Mouse (Mus musculus) WW6 (cell line): ENCODE measurements around the gene Lamb1.
A peak's percentile ranks its signal among the peaks of the same experiment; 100 is the strongest.

Source experiments
- DNase-seq: peaks from one replicate; pipeline ENCODE4 v3.0.0-alpha.2; 2013; ENCODE audit warnings: low read depth, low spot score

The Lamb1 gene

GRCm38 (mm10) chr12:31252259-31252658 is 12.8 kb upstream of the Lamb1 start:
- no peak for DNase-seq

DNA sequence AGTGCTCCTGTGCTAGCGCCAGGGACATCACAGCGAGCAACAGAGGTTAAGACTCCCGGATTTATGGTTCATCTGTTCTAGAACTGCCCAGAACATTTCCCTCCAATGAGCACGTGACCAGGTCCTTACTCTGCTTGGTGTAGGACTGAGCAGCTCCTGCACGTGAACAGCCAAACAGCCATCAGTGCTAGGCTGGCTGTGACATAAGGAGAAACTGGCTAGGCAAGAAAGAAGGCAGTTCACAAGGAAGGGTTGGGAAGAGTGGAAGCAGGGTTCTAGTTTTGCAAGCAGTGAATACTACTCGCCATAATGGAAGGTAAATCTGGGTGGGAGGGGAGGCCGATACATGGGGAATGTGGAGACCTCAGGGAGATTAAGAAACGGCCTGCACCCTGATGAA is 10.1 kb upstream of the Lamb1 start:
- DNase-seq = no peak

DNA sequence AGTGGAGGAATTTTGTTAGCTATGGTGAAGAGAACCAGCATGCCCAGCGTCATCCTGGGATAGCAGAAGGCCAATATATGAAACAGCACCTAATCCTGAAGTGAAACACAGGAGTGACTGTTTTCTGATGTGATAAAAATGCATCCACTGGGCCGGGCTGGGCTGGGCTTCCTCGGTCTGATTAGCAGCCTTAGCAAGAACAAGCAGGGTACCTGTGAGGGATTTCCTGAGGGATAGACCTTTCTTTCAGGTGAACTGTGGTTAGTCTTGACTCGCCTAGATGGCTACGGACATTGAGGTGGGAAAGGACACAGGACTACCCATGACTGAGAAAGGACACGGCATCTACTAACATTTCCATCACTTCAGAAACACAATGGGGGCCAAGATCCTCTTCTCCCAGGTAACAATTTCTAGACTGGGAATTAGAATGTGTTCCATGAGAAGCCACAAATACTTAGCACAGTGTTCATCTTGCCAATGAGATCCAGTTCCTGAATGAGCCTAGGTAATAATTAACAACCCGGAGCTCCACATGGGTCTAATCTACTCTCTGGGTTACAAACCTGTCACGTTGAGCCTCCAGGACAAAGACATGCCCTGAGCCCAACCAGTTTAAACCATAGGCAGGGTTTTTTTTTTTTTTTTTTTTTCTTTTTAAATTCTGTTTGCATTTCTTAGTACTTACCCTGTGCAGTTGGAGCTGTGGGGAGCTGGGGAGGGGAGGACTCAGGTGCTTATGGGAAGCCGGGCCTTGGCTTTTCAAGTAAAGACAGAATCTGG is 8.7 kb upstream of the Lamb1 start:
- DNase-seq = no peak

GRCm38 (mm10) chr12:31261882-31262281 is 3.2 kb upstream of the Lamb1 start:
- no peak for DNase-seq

- no peak for DNase-seq
Observed at GRCm38 (mm10) chr12:31263921-31264320, 1.1 kb upstream of the Lamb1 start.

GRCm38 (mm10) chr12:31265722-31266431 is 843 bp downstream of the Lamb1 start:
- peak; percentile 38 for DNase-seq

DNA sequence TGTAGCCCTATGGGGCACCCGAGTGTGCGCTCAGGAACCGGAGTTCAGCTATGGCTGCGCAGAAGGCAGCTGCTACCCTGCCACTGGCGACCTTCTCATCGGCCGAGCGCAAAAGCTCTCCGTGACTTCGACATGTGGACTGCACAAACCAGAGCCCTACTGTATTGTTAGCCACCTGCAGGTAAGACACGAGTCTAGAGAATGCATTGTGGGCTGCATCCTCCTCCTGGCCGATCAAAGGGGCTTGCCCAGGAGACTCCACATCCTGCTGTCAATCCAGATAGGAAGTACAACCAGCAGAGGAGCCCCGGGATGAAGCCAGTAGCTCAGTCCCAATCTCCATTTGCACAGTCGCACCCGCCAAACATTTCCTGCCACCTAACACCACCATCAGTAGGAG is 1.7 kb downstream of the Lamb1 start:
- DNase-seq = no peak

DNA sequence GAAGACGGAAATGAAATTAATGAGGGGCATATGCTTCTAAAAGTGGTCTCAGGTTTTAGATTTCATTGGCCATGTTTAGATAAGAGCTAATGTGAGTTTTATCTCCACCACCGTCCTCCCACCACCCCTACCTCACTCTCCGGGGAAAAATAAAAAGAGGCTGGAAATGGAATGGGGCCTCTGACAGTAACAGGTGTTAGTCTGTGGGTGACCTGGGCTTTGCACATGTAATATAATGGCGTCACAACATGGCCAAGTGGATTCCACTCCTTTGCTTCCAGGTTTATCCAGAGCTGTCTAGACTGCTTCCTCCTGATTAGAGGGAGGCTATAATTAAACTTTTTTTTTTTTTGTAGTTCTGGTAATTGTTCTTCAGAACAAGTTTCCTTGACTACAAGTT is 2.3 kb downstream of the Lamb1 start:
- DNase-seq = no peak

DNA sequence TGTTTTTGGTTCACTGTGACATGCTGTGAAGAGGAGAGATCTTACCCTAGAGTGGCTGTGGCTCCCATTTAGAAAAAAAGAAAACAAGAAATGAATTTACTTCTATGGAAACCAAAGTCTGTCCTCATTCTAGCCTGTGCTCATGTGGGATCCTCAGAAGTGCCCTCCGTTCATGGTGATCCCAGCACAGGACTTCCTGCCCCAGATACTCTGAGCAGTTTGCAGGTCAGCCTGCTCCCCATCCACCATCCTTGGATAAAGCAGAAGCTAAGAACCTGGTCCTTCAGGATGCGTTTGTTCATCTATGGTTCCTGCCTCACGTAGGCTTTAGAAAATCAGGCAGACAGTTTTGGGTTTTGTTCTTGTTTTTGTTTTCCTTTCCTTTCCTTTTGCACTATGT is 3.3 kb downstream of the Lamb1 start:
- no peak for DNase-seq

DNA sequence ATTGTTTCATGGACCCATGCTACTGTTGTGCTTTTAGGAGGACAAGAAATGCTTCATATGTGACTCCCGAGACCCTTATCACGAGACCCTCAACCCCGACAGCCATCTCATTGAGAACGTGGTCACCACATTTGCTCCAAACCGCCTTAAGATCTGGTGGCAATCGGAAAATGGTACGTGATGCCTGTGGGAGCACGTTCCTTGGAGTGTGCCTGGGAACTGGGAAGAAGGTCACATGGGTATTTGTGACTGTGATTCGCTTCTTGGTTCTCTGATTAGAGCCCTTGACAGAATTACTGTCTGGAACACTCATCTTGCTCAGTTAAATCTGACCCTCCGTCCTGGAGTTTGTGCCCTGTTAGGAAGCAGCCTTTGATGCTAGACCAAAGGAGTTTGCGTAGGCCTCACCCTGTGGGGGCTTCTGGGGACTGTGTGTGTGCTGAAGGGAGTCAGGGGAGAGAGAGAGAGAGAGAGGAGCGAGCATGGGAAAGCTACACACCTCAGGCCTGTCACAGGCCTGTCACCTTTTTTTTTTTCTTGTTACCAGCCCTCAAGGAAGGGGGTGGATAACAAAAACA is 4.1 kb downstream of the Lamb1 start:
- DNase-seq = no peak

DNA sequence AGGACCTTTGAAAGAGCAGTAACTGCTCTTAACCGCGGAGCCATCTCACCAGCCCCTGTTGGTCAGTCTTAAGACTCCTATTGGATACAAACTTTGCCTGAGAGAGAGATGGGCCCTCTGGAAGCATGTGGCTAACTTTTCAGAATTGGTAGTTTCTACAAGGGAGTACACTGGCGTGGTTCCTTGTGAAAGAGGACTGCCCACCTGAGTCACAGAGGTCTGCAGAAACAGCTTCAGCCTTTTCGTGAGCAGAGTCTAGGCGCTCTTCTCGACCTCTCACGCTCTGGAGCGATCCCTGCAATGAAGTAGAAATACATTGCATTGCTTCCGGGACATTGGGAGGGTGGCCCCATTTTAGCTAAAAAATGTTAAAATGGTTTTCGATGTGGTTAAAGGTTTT is 5.3 kb downstream of the Lamb1 start:
- DNase-seq = no peak

- no peak for DNase-seq
Observed at GRCm38 (mm10) chr12:31270776-31271175, 5.7 kb downstream of the Lamb1 start.

DNA sequence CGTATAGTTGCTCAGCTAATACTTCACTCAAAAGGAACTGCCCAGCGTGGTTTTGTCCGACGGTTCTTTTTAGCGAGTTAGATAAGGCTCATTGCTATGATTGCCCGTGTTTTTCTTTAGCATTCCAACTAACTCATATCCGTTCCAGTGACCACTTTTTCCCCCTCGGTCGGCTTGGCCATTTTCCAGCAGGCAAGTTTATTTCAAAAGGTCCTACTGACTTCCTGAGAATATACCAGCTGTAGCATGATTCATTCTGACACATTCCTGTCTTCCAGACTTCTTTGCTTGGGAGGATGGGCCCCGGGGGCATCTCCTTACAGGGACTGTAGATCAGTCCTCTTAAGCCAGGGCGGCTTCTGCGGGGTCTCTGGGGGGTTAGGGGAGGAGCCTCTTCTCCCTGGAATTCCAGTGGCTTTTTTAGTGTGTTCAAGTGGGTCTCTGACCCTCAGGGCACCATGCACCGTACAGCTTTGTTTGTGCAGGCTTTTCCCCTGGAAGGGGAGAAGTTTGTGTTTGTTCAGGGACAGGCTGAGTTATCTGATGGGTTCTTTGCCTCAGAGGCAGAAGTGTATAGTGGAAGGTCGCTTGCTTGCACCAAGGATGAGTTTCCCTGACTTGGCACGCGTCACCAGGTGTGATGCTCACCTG is 6.5 kb downstream of the Lamb1 start:
- DNase-seq = no peak

- no peak for DNase-seq
Observed at GRCm38 (mm10) chr12:31272012-31272735, 7.1 kb downstream of the Lamb1 start.

- DNase-seq = no peak
Observed at GRCm38 (mm10) chr12:31272846-31273245, 7.8 kb downstream of the Lamb1 start.

DNA sequence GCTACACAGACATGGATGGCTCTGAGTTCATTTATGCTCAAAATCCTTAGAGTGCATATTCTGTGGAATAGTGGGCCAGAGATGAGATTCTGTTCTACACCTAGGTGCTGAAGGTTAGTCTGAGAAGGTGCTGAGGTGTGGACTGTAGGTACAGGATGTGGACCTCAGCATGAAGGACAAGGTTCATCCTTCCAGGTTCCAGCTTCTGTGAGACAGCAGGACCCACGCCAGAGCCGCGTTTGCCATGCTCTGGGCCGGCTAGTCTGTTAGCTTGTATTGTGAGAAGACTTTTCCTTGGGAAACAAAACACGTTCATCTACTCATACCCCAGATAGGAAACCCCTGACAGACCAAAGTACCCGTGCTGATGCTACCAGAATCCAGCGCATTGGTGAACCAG is 8.6 kb downstream of the Lamb1 start:
- no peak for DNase-seq

- no peak for DNase-seq
Observed at GRCm38 (mm10) chr12:31275411-31275810, 10.4 kb downstream of the Lamb1 start.

GRCm38 (mm10) chr12:31278270-31278669 is 13.2 kb downstream of the Lamb1 start:
- DNase-seq = no peak

DNA sequence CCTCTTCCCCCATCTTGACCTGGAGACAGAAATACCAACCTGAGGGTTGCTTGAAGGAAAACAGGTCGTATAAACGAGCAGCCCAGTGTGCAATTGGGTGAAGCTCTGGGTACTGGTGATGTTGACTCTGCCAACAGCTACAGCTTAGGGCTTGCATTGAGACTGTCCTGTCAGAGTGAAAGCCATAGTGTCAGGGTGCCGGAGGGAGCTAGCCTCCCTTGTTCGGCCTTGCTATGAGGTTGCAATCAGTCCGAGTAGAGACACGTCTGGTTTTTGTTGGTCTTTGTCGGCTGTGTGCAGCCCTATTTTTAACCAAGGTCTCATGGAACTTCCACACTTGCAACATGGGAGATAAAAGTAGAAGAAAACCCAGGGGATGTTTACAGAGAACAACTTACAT is 15.3 kb downstream of the Lamb1 start:
- no peak for DNase-seq

DNA sequence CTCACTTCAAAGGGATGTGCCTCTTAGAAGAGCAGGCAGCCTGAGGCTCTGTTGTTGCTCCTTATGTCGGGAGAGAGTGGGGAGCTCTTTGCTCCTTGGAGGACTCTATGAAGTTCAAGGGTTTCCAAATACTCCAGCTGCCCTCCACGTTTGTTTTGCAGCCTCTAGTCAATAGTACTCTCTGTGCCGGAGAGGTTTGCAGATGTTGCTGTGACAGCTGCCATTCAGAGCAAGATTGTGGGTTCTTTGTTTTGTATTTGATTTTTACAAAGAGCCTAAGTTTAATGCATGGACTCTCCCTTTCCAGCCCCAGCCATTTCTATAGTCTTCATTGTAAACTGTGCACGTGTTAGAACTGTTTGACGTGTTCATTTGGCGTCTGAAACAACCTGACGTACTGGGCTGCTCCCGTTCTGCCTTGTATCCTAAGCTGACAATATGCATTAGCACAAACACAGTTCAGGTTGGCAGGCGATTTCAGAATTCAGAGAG is 16.1 kb downstream of the Lamb1 start:
- DNase-seq = no peak

- DNase-seq = no peak
Observed at GRCm38 (mm10) chr12:31282241-31282640, 17.2 kb downstream of the Lamb1 start.

DNA sequence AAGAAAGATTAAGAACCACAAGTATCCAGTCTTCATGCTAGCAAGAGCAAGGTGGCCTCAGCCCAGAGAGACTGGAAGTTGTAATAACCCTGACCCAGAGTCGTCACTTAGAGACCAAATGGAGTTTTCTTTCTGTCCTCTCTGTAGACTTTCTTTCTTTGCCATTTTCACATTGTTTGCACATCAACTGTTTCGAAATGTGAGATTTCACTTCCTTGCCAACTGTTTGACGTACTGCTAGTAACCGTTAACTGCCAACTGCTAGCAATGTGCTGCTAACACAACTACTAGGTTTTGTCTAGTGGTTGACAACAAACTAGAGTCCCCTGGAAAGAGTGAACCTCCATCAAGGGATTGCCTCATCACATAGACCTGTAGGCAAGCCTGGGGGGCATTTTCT is 18.1 kb downstream of the Lamb1 start:
- DNase-seq = no peak
